Mouse (Mus musculus) heart, adult 2 months (tissue): ENCODE results near the gene Gfod1.

ENCODE experiments used
- EP300 ChIP-seq: fragments of 200-500 bp; IDR thresholded peaks from 2 replicates; pipeline ENCODE4 v1.6.1; 2011; ENCODE audit warnings: low read depth, low read length, control low read depth; ENCODE audit not compliant: insufficient read depth
- POLR2A ChIP-seq: fragments of 200-500 bp; IDR thresholded peaks from 2 replicates; pipeline ENCODE4 v1.6.1; 2011; ENCODE audit warnings: mild to moderate bottlenecking, low read depth, low read length, control low read depth; ENCODE audit not compliant: insufficient read depth

GRCm38 (mm10) chr13:43217059-43217458 is 86.9 kb downstream of the Gfod1 start:
- TF ChIP-seq EP300 (no peak), POLR2A (no peak)
